Mouse (Mus musculus): ENCODE measurements around the gene Ltbp3. TPM values are rescaled to one million over a fixed set of nuclear protein-coding genes. Genes with fewer than 3 reads are reported as not detected.
A peak's percentile ranks its signal among the peaks of the same experiment; 100 is the strongest.

Ltbp3 gene
- polyA plus RNA-seq, 1 experiment from 2014 or later: 15.7 TPM

- Histone ChIP-seq H3K36me3 (ENCODE audit: control insufficient read depth, insufficient read depth, low read length) (no peaks in the 10 kb centered on the region), H3K4me1 (replicated peaks; ENCODE audit: control insufficient read depth, insufficient read depth) (peaks cover 14% of the 10 kb centered on the region; the same call in 1 of the 2 replicates), H3K9ac (ENCODE audit: low read length) (peak overlapping the region; percentile 92), H3K9me3 (ENCODE audit: control insufficient read depth, low read length) (no peaks in the 10 kb centered on the region), H3K4me2 (replicated peaks; ENCODE audit: low read depth) (peak overlapping the region; percentile 88), H3K27ac (replicated peaks) (peak overlapping the region; percentile 100), H3K27me3 (ENCODE audit: control insufficient read depth, insufficient read depth, low read length) (no peaks in the 10 kb centered on the region), H3K4me3 (ENCODE audit: low read depth, low read length) (no peak overlapping the region; the same call in 1 of the 2 replicates)
- 28% methylated on average over 8 of the region's 8 CpGs for WGBS
- no peak for DNase-seq (ENCODE audit: low spot score)
- no peak for TF ChIP-seq EP300 (optimal IDR thresholded peaks at IDR 0.05)
- no peak for TF ChIP-seq CTCF (IDR thresholded peaks at IDR 0.05; ENCODE audit: low read depth)
- ATAC-seq (ENCODE audit: low FRiP score, low TSS enrichment): no peak
These were observed 63.7 kb downstream of the Ltbp3 start for GRCm38 (mm10) chr19:5804371-5804899.

- no peaks in the 10 kb centered on the region for H3K9me3 ChIP-seq (ENCODE audit: control insufficient read depth, low read length)
- peaks cover 28% of the 10 kb centered on the region for H3K4me1 ChIP-seq (replicated peaks; ENCODE audit: control insufficient read depth, insufficient read depth)
- peak overlapping the region; percentile 51 for H3K9ac ChIP-seq (ENCODE audit: low read length)
- peak overlapping the region; percentile 100 for H3K27ac ChIP-seq (replicated peaks)
- no peaks in the 10 kb centered on the region for H3K27me3 ChIP-seq (ENCODE audit: control insufficient read depth, insufficient read depth, low read length)
- DNase-seq (ENCODE audit: low spot score): no peak
- peak; percentile 10 for TF ChIP-seq EP300 (optimal IDR thresholded peaks at IDR 0.05)
- no peak for TF ChIP-seq CTCF (IDR thresholded peaks at IDR 0.05; ENCODE audit: low read depth)
- peak overlapping the region; percentile 29; the same call in 1 of the 2 replicates for H3K4me2 ChIP-seq (replicated peaks; ENCODE audit: low read depth)
- no peaks in the 10 kb centered on the region for H3K36me3 ChIP-seq (ENCODE audit: control insufficient read depth, insufficient read depth, low read length)
- WGBS: 7% methylated on average over 8 of the region's 8 CpGs
- H3K4me3 ChIP-seq (ENCODE audit: low read depth, low read length): no peak overlapping the region
- no peak for ATAC-seq (ENCODE audit: low FRiP score, low TSS enrichment)
These were observed 65.5 kb downstream of the Ltbp3 start for GRCm38 (mm10) chr19:5806051-5806808.

- H3K27me3 ChIP-seq (ENCODE audit: control insufficient read depth, insufficient read depth, low read length): no peaks in the 10 kb centered on the region
- H3K36me3 ChIP-seq (ENCODE audit: control insufficient read depth, insufficient read depth, low read length): no peaks in the 10 kb centered on the region
- no peak overlapping the region for H3K4me3 ChIP-seq (ENCODE audit: low read depth, low read length)
- ATAC-seq (ENCODE audit: low FRiP score, low TSS enrichment): no peak
- no peak for DNase-seq (ENCODE audit: low spot score)
- H3K9ac ChIP-seq (ENCODE audit: low read length): peak overlapping the region; percentile 51
- H3K27ac ChIP-seq (replicated peaks): peak overlapping the region; percentile 100
- H3K9me3 ChIP-seq (ENCODE audit: control insufficient read depth, low read length): no peaks in the 10 kb centered on the region
- no peak for TF ChIP-seq EP300 (optimal IDR thresholded peaks at IDR 0.05)
- TF ChIP-seq CTCF (IDR thresholded peaks at IDR 0.05; ENCODE audit: low read depth): no peak
- 0 out of 2 replicates have a peak overlapping the region, but pooled peaks have one; percentile 29 for H3K4me2 ChIP-seq (replicated peaks; ENCODE audit: low read depth)
- H3K4me1 ChIP-seq (replicated peaks; ENCODE audit: control insufficient read depth, insufficient read depth): peaks cover 34% of the 10 kb centered on the region
- WGBS: 40% methylated on average over 6 of the region's 6 CpGs
These were observed 66.1 kb downstream of the Ltbp3 start for GRCm38 (mm10) chr19:5806809-5807205.

GRCm38 (mm10) chr19:5807740-5808139 is 67.0 kb downstream of the Ltbp3 start:
- Histone ChIP-seq H3K36me3 (ENCODE audit: control insufficient read depth, insufficient read depth, low read length) (no peaks in the 10 kb centered on the region), H3K4me2 (replicated peaks; ENCODE audit: low read depth) (no peak overlapping the region), H3K27ac (replicated peaks) (peak overlapping the region; percentile 100), H3K4me1 (replicated peaks; ENCODE audit: control insufficient read depth, insufficient read depth) (peaks cover 35% of the 10 kb centered on the region), H3K9me3 (ENCODE audit: control insufficient read depth, low read length) (no peaks in the 10 kb centered on the region), H3K27me3 (ENCODE audit: control insufficient read depth, insufficient read depth, low read length) (no peaks in the 10 kb centered on the region), H3K9ac (ENCODE audit: low read length) (no peak overlapping the region), H3K4me3 (ENCODE audit: low read depth, low read length) (no peak overlapping the region)
- ATAC-seq (ENCODE audit: low FRiP score, low TSS enrichment) (no peak), DNase-seq (ENCODE audit: low spot score) (no peak)
- WGBS: 64% methylated on average over 3 of the region's 3 CpGs
- no peak for TF ChIP-seq EP300 (optimal IDR thresholded peaks at IDR 0.05)
- no peak for TF ChIP-seq CTCF (IDR thresholded peaks at IDR 0.05; ENCODE audit: low read depth)

Other genes starting within 250 kb of the Ltbp3 start
- not detected in 2 replicates for gene 1700020D05Rik, start 237.1 kb upstream of the Ltbp3 start, polyA plus RNA-seq (2015; fragmentation: Nextera tagmentation; extraction: Ambion mirVana)
- gene Snx32, start 230.4 kb upstream of the Ltbp3 start, polyA plus RNA-seq (2015; fragmentation: Nextera tagmentation; extraction: Ambion mirVana): 2.8 and 3.8 TPM in 2 replicates
- 26.6 and 28.2 TPM in 2 replicates for gene Ovol1, start 180.3 kb upstream of the Ltbp3 start, polyA plus RNA-seq (2015; fragmentation: Nextera tagmentation; extraction: Ambion mirVana)
- 4.7 and 5.7 TPM in 2 replicates for gene Ap5b1, start 172.9 kb upstream of the Ltbp3 start, polyA plus RNA-seq (2015; fragmentation: Nextera tagmentation; extraction: Ambion mirVana)
- gene Rnaseh2c, start 139.0 kb upstream of the Ltbp3 start, polyA plus RNA-seq (2015; fragmentation: Nextera tagmentation; extraction: Ambion mirVana): 57.3 and 64.7 TPM in 2 replicates
- gene Kat5, start 130.7 kb upstream of the Ltbp3 start, polyA plus RNA-seq (2015; fragmentation: Nextera tagmentation; extraction: Ambion mirVana): 31.8 and 37.9 TPM in 2 replicates
- 28.7 and 35.2 TPM in 2 replicates for gene Rela, start 103.4 kb upstream of the Ltbp3 start, polyA plus RNA-seq (2015; fragmentation: Nextera tagmentation; extraction: Ambion mirVana)
- gene Sipa1, start 77.2 kb upstream of the Ltbp3 start, polyA plus RNA-seq (2015; fragmentation: Nextera tagmentation; extraction: Ambion mirVana): 8.0 and 11.5 TPM in 2 replicates
- 14.0 and 16.5 TPM in 2 replicates for gene Map3k11, start 52.2 kb upstream of the Ltbp3 start, polyA plus RNA-seq (2015; fragmentation: Nextera tagmentation; extraction: Ambion mirVana)
- gene Pcnx3, start 52.0 kb upstream of the Ltbp3 start, polyA plus RNA-seq (2015; fragmentation: Nextera tagmentation; extraction: Ambion mirVana): 6.5 and 7.9 TPM in 2 replicates
- gene Kcnk7, start 36.5 kb upstream of the Ltbp3 start, polyA plus RNA-seq (2015; fragmentation: Nextera tagmentation; extraction: Ambion mirVana): 8.4 and 9.5 TPM in 2 replicates
- 28.0 and 29.5 TPM in 2 replicates for gene Ehbp1l1, start 14.6 kb upstream of the Ltbp3 start, polyA plus RNA-seq (2015; fragmentation: Nextera tagmentation; extraction: Ambion mirVana)
- 51.9 and 52.1 TPM in 2 replicates for gene Fam89b, start 11.3 kb upstream of the Ltbp3 start, polyA plus RNA-seq (2015; fragmentation: Nextera tagmentation; extraction: Ambion mirVana)
- gene Scyl1, start 30.5 kb downstream of the Ltbp3 start, polyA plus RNA-seq (2015; fragmentation: Nextera tagmentation; extraction: Ambion mirVana): 38.1 and 40.9 TPM in 2 replicates
- 13.8 and 18.8 TPM in 2 replicates for gene Frmd8, start 134.4 kb downstream of the Ltbp3 start, polyA plus RNA-seq (2015; fragmentation: Nextera tagmentation; extraction: Ambion mirVana)
- 2.9 and 3.2 TPM in 2 replicates for gene Slc25a45, start 136.9 kb downstream of the Ltbp3 start, polyA plus RNA-seq (2015; fragmentation: Nextera tagmentation; extraction: Ambion mirVana)
- 0.77 and 1.0 TPM in 2 replicates for gene Tigd3, start 153.2 kb downstream of the Ltbp3 start, polyA plus RNA-seq (2015; fragmentation: Nextera tagmentation; extraction: Ambion mirVana)
- gene Dpf2, start 172.1 kb downstream of the Ltbp3 start, polyA plus RNA-seq (2015; fragmentation: Nextera tagmentation; extraction: Ambion mirVana): 47.0 and 54.9 TPM in 2 replicates
- gene Cdc42ep2, start 183.9 kb downstream of the Ltbp3 start, polyA plus RNA-seq (2015; fragmentation: Nextera tagmentation; extraction: Ambion mirVana): 7.9 and 8.1 TPM in 2 replicates
- 20.4 and 21.2 TPM in 2 replicates for gene Pola2, start 223.3 kb downstream of the Ltbp3 start, polyA plus RNA-seq (2015; fragmentation: Nextera tagmentation; extraction: Ambion mirVana)
- gene Slc22a20, start 245.2 kb downstream of the Ltbp3 start, polyA plus RNA-seq (2015; fragmentation: Nextera tagmentation; extraction: Ambion mirVana): not detected in 2 replicates